Mouse (Mus musculus): Measurements from ENCODE around the gene Ypel3. TPM values are rescaled to one million over a fixed set of nuclear protein-coding genes. Genes with fewer than 3 reads are reported as not detected.

Gene Ypel3
- polyA plus RNA-seq (2012; rRNA removed; ENCODE audit: low replicate concordance), result 325 and 329 TPM in 2 replicates

DNA sequence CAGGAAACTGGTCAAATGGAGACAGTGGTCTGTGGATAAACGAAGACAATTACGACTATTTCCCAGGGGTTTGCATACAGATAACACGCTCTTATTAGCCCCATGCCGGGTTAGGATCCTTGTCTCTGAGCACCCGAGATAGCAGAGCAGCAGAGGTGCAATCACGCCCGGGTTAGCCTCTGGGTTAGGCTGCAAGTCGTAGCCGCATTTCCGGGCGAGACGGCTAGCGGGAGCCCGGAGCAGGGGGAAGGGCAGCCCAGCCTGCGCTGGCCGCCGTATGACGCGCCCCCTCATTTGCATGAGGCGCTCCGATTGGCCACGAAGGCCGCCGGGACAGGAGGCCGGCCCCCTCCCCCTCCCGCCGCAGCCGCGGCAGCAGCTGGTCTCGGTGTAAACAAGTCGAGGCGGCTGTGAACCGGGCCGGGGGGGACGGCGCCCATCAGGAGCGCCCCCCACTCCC, at the start of gene Ypel3:
Gene Ypel3 (plus strand): TSS at position 358 of the 460 bp plus-strand sequence.

DNA sequence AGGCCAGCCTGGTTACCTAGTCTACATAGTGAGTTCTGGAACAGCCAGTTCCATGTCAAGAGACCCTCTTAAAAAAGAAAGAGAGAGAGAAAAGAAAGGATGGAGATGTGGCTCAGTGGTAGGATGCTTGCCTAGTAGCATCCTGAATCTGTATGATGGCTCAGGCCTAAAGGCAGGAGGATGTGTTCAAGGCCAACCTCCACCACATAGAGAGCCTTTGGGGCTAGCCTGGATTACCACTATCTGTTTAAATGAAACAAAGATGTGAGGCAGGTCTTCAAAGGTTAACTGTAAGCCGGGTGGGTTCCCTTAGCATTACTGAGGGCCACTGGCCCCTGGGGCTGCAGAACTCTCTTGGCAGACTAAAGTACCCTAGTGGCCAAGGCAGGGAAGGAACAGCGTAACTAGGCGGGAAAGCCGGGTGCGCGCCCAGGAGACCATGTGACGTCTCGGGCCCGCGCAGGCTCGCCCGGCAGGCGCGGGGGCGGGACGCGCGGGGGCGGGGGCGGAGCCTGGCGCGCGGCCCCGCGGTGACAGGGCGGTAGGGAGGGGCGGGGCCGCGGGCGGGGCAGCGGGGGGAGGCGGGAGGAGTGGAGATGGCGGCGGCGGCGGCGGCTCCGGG, 17.6 kb upstream of the Ypel3 start, which contains the start of gene Mapk3:
Gene Mapk3 (plus strand): TSS at position 552 of the 622 bp plus-strand sequence.

DNA sequence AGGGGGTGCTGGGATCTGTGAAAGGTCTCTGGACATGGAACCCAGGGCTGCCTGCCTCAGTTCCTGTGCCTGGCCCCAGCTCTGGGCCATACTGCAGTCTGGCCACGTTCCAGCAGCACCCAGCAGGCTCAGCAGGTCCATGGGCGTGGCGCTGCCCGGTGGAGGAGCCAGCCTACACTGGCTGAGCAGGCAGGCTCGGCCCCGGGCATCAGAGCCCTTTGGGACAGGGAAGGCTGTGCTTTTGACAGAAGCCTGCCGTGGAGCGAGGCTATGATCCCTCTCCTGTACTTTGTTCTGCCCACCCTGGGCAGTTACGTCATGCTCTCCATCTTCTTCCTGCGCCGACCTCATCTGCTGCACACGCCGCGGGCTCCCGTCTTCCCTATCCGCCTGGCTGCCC, 10.6 kb upstream of the Ypel3 start, which contains the start of gene Gdpd3:
Gene Gdpd3 (plus strand): TSS at position 134 of the 400 bp plus-strand sequence.

DNA sequence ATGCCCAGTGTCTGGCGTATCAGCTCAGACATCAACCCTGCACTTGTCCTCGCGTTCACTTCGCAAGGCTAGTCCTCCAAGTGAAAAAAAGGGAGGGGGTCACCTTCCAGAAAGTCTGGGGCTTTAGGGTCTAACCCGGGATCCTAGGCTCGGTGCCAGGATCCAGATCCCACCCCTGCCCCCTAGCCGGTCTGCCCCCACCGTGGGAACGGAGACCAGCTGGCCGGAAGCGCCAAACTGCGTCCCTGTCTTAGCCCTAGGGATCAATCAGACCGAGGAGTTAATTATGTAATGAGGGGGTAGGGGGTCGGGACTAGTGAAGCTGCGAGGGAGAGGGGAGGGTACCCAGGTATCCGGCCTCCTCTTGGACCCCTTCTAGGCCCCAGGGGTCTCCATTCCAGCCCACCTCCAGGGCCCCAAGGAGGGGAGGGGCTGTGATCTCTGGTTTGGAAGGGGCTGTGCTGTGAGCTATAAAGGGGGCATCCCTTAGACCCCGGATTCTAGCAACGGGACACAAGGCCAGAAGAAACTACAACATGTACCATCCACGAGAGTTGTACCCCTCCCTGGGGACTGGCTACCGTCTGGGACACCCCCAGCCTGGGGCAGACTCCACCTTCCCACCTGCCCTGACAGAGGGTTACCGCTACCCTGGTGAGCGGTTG, 4.3 kb downstream of the Ypel3 start, which contains the start of gene Tbx6:
Gene Tbx6 (plus strand): TSS at position 513 of the 665 bp plus-strand sequence.

DNA sequence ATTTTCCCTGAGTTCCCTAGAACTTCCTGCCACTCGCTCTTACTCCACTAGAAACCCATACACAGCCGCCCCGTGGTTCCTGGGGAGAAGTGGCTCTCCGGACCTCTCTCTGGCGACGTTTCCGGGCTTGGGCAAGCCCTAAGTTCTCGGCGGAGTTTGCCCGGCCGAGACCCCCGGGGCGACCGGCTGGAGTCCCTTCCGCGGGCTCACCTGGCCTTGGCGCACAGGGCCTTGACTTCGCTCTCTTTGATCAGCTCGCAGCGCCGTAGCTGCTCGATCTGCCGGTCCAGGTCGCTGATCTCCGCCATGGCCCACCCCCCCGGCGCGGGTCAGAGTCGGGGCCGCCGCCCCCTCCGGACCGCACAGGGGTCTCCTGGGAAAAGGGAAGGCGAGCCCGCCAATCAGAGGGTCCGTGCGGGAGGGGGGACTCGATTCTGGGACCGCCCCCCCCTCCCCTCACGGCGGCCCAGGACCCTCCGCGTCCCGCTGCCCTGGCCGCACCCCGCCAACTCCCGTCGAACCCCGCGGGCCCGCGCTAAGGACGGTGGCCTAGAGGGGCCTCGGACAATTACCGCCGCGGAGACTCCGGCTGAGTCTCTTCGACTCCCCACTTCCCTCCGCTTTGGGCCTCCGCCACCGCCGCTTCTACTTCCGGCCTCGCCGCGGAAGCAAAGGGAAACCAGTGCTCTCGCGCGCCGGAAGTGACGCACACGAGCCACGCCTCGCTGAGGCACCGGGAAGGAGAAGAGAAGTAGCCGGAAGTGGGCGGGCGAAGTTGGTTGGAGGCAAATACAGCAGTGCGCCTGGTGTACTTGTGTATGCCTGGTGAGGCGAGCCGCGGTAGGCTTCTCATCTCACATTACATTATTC, 15.3 kb downstream of the Ypel3 start, which contains the start of gene Ppp4c:
Gene Ppp4c (minus strand): TSS at position 646 of the 870 bp plus-strand sequence.

DNA sequence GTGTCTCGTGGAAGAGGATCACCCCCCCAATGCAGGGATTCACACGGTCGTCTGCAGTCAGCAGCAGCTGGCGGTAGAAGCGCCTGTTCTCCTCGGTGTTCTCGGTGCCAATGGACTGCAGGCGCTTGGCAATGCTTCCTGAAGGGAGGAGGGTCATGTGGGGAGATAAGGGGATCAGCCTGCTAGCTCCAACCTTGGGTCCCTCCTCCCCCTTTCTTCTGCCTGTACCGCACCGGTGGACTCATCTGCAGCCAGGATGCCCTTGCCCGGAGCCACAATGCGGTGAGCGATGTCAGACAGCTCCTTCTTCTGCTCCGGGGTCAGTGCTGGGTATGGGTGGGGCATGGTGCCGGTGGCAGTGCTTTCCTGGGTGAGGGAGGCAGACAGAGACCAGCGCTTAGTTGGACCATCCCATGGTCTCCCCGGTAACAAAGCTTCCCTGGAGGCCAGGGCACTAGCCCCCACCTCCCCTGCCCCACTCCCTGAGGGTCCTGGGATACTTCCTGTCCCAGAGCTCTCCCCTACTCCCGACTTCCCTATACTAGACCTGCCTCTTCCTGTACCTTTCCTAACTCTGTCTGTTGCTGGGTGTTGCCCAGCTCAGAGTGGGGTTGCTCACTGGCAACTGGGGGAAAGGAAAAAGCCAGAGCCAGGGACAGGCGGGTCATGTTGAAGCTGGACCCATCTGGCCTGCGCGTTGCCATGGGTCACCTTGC, 20.8 kb downstream of the Ypel3 start, which contains the start of gene Fam57b:
Gene Fam57b (plus strand): TSS at position 258 of the 716 bp plus-strand sequence.

Other genes with a start within 250 kb of the Ypel3 start
- gene Eif3c, start 210.5 kb upstream of the Ypel3 start, polyA plus RNA-seq (2012; rRNA removed; ENCODE audit: low replicate concordance), result 113 and 137 TPM in 2 replicates
- 15.7 and 20.1 TPM in 2 replicates for gene Apobr, start 192.0 kb upstream of the Ypel3 start, polyA plus RNA-seq (2012; rRNA removed; ENCODE audit: low replicate concordance)
- 62.6 and 86.0 TPM in 2 replicates for gene Cln3, start 191.1 kb upstream of the Ypel3 start, polyA plus RNA-seq (2012; rRNA removed; ENCODE audit: low replicate concordance)
- gene Il27, start 182.0 kb upstream of the Ypel3 start, polyA plus RNA-seq (2012; rRNA removed; ENCODE audit: low replicate concordance), result 0.27 and 0.28 TPM in 2 replicates
- gene Nupr1, start 146.1 kb upstream of the Ypel3 start, polyA plus RNA-seq (2012; rRNA removed; ENCODE audit: low replicate concordance), result 50.9 and 128 TPM in 2 replicates
- 42.4 and 47.9 TPM in 2 replicates for gene Sgf29, start 127.6 kb upstream of the Ypel3 start, polyA plus RNA-seq (2012; rRNA removed; ENCODE audit: low replicate concordance)
- 134 and 428 TPM in 2 replicates for gene Sult1a1, start 100.5 kb upstream of the Ypel3 start, polyA plus RNA-seq (2012; rRNA removed; ENCODE audit: low replicate concordance)
- gene Bola2, start 81.6 kb upstream of the Ypel3 start, polyA plus RNA-seq (2012; rRNA removed; ENCODE audit: low replicate concordance), result 46.0 and 59.1 TPM in 2 replicates
- 25.3 and 25.7 TPM in 2 replicates for gene Slx1b, start 81.2 kb upstream of the Ypel3 start, polyA plus RNA-seq (2012; rRNA removed; ENCODE audit: low replicate concordance)
- gene Coro1a, start 69.2 kb upstream of the Ypel3 start, polyA plus RNA-seq (2012; rRNA removed; ENCODE audit: low replicate concordance), result 53.1 and 109 TPM in 2 replicates
- gene Mapk3, start 17.4 kb upstream of the Ypel3 start, polyA plus RNA-seq (2012; rRNA removed; ENCODE audit: low replicate concordance), result 300 and 302 TPM in 2 replicates
- 87.6 and 213 TPM in 2 replicates for gene Gdpd3, start 10.6 kb upstream of the Ypel3 start, polyA plus RNA-seq (2012; rRNA removed; ENCODE audit: low replicate concordance)
- 3.3 and 4.2 TPM in 2 replicates for gene Tbx6, start 4.5 kb downstream of the Ypel3 start, polyA plus RNA-seq (2012; rRNA removed; ENCODE audit: low replicate concordance)
- 140 and 221 TPM in 2 replicates for gene Ppp4c, start 15.5 kb downstream of the Ypel3 start, polyA plus RNA-seq (2012; rRNA removed; ENCODE audit: low replicate concordance)
- gene Fam57b, start 20.7 kb downstream of the Ypel3 start, polyA plus RNA-seq (2012; rRNA removed; ENCODE audit: low replicate concordance), result 18.0 and 75.6 TPM in 2 replicates
- not detected in 2 replicates for gene 4930451I11Rik, start 54.7 kb downstream of the Ypel3 start, polyA plus RNA-seq (2012; rRNA removed; ENCODE audit: low replicate concordance)
- gene Doc2a, start 70.5 kb downstream of the Ypel3 start, polyA plus RNA-seq (2012; rRNA removed; ENCODE audit: low replicate concordance), result not detected in 2 replicates
- 3.5 and 11.6 TPM in 2 replicates for gene Hirip3, start 85.0 kb downstream of the Ypel3 start, polyA plus RNA-seq (2012; rRNA removed; ENCODE audit: low replicate concordance)
- gene Ino80e, start 85.4 kb downstream of the Ypel3 start, polyA plus RNA-seq (2012; rRNA removed; ENCODE audit: low replicate concordance), result 47.8 and 60.5 TPM in 2 replicates
- gene Taok2, start 107.7 kb downstream of the Ypel3 start, polyA plus RNA-seq (2012; rRNA removed; ENCODE audit: low replicate concordance), result 94.6 and 122 TPM in 2 replicates
- 89.0 and 89.8 TPM in 2 replicates for gene Tmem219, start 146.0 kb downstream of the Ypel3 start, polyA plus RNA-seq (2012; rRNA removed; ENCODE audit: low replicate concordance)
- gene Kctd13, start 151.9 kb downstream of the Ypel3 start, polyA plus RNA-seq (2012; rRNA removed; ENCODE audit: low replicate concordance), result 19.6 and 22.4 TPM in 2 replicates
- gene Asphd1, start 172.6 kb downstream of the Ypel3 start, polyA plus RNA-seq (2012; rRNA removed; ENCODE audit: low replicate concordance), result 0.23 and 0.63 TPM in 2 replicates
- gene Sez6l2, start 173.6 kb downstream of the Ypel3 start, polyA plus RNA-seq (2012; rRNA removed; ENCODE audit: low replicate concordance), result 2.4 and 4.4 TPM in 2 replicates
- 205 and 302 TPM in 2 replicates for gene Cdipt, start 199.0 kb downstream of the Ypel3 start, polyA plus RNA-seq (2012; rRNA removed; ENCODE audit: low replicate concordance)
- 2.7 and 3.1 TPM in 2 replicates for gene Cdiptos, start 199.1 kb downstream of the Ypel3 start, polyA plus RNA-seq (2012; rRNA removed; ENCODE audit: low replicate concordance)
- gene Mvp, start 237.7 kb downstream of the Ypel3 start, polyA plus RNA-seq (2012; rRNA removed; ENCODE audit: low replicate concordance), result 93.7 and 103 TPM in 2 replicates
- gene Pagr1b, start 239.5 kb downstream of the Ypel3 start, polyA plus RNA-seq (2012; rRNA removed; ENCODE audit: low replicate concordance), result 5.3 and 7.1 TPM in 2 replicates
- gene Pagr1a, start 240.4 kb downstream of the Ypel3 start, polyA plus RNA-seq (2012; rRNA removed; ENCODE audit: low replicate concordance), result 2.6 and 5.8 TPM in 2 replicates
- gene Gm42742, start 244.1 kb downstream of the Ypel3 start, polyA plus RNA-seq (2012; rRNA removed; ENCODE audit: low replicate concordance), result 25.7 and 62.7 TPM in 2 replicates
- 17.9 and 35.3 TPM in 2 replicates for gene Prrt2, start 244.3 kb downstream of the Ypel3 start, polyA plus RNA-seq (2012; rRNA removed; ENCODE audit: low replicate concordance)

Measured in subcutaneous adipose tissue, adult 2 months (tissue).